Mouse (Mus musculus) limb, embryonic 11.5 days (tissue): ENCODE results near the gene Elp4. TPM values are rescaled to one million over a fixed set of nuclear protein-coding genes. Genes with fewer than 3 reads are reported as not detected.

Source experiments
- ATAC-seq: fragments of 200-750 bp; cut with Nextera tagmentation; 2 replicates; pipeline ENCODE4 v1.8.0; 2017; ENCODE audit warnings: low read depth; ENCODE audit not compliant: insufficient number of reproducible peaks, low FRiP score, low TSS enrichment
- DNase-seq: peaks from one replicate; pipeline ENCODE4 v3.0.0-alpha.2; 2015; ENCODE audit warnings: low spot score
- H3K27ac ChIP-seq: fragments of 300-500 bp; sonication (generic); replicated peaks from 2 replicates; pipeline ENCODE4 v1.5.1; 2014; ENCODE audit warnings: low read depth, mild to moderate bottlenecking, low read length
- H3K27me3 ChIP-seq: fragments of 300-500 bp; sonication (generic); 2 replicates; pipeline ENCODE4 v1.6.1; 2014; ENCODE audit warnings: mild to moderate bottlenecking, low read length, mixed read lengths; ENCODE audit not compliant: control insufficient read depth, insufficient read depth
- H3K36me3 ChIP-seq: fragments of 300-500 bp; sonication (generic); 2 replicates; pipeline ENCODE4 v1.6.1; 2014; ENCODE audit warnings: mild to moderate bottlenecking, low read length, moderate library complexity, mixed read lengths; ENCODE audit not compliant: control insufficient read depth, insufficient read depth
- H3K4me1 ChIP-seq: fragments of 300-500 bp; sonication (generic); 2 replicates; pipeline ENCODE4 v1.6.1; 2014; ENCODE audit warnings: low read length, mixed read lengths; ENCODE audit not compliant: control insufficient read depth, insufficient read depth
- H3K4me2 ChIP-seq: fragments of 300-500 bp; sonication (generic); 2 replicates; pipeline ENCODE4 v1.6.1; 2014; ENCODE audit warnings: low read depth, mild to moderate bottlenecking, moderate library complexity; ENCODE audit not compliant: severe bottlenecking
- H3K4me3 ChIP-seq: fragments of 300-500 bp; sonication (generic); 2 replicates; pipeline ENCODE4 v1.5.1; 2014; ENCODE audit warnings: low read depth, low read length
- H3K9ac ChIP-seq: fragments of 300-500 bp; sonication (generic); 2 replicates; pipeline ENCODE4 v1.6.1; 2014; ENCODE audit warnings: mild to moderate bottlenecking, low read length
- H3K9me3 ChIP-seq: fragments of 300-500 bp; sonication (generic); 2 replicates; pipeline ENCODE4 v1.6.1; 2016; ENCODE audit warnings: low read length; ENCODE audit not compliant: control insufficient read depth
- WGBS: fragments of 180-500 bp; shearing (Covaris S2); extraction: QIAGEN DNeasy Blood & Tissue Kit; methylation state at CpG from one replicate; pipeline ENCODE4 v1.1.7; 2014; 5-methylcytosine and 5-hydroxymethylcytosine counted together
- polyA plus RNA-seq: library from polyadenylated mRNA; unstranded; fragments of >200 nt; fragmentation: Nextera tagmentation; extraction: Ambion mirVana; gene quantifications from 2 replicates; pipeline ENCODE4 v1.2.1, GENCODE M21; 2014

Gene Elp4
- polyA plus RNA-seq, 1 experiment from 2014 or later: 48.4 TPM

GRCm38 (mm10) chr2:105659926-105660873 lies 244.2 kb downstream of the Elp4 start:
- Histone ChIP-seq H3K9me3 (no peaks in the 10 kb centered on the region), H3K27me3 (peaks cover 75% of the 10 kb centered on the region), H3K9ac (no peak overlapping the region), H3K36me3 (no peaks in the 10 kb centered on the region), H3K4me1 (0 out of 2 replicates have a peak, but pooled peaks cover 3% of the 10 kb centered on the region), H3K27ac (no peak overlapping the region), H3K4me3 (no peak overlapping the region), H3K4me2 (no peak overlapping the region)
- WGBS: under 1% methylated on average over 41 of the region's 41 CpGs
- DNase-seq (peak; percentile 62), ATAC-seq (peak; percentile 42)

DNA sequence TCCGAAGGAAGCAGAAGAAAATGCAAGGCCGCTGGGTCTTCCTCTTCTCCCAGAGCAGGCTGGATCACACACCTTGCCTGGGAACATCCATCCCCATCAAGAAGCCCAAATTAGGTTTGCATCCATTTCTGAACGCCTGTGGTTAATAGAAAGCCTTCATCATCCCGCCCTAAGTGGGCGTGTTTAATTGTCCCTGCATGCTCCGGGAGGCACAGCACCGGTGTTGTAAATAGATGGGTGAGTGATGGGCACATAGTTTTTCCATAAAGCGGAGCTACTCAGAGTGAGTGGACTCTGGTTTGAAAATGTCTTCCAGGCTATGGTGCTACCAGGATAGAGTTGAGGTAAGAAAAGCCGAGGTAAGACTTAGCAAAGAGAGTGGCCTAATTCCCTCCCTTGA lies 245.0 kb downstream of the Elp4 start:
- Histone ChIP-seq H3K27me3 (peaks cover 67% of the 10 kb centered on the region), H3K9me3 (no peaks in the 10 kb centered on the region), H3K9ac (no peak overlapping the region), H3K36me3 (no peaks in the 10 kb centered on the region), H3K4me3 (no peak overlapping the region), H3K4me2 (no peak overlapping the region), H3K27ac (no peak overlapping the region), H3K4me1 (0 out of 2 replicates have a peak, but pooled peaks cover 3% of the 10 kb centered on the region)
- ATAC-seq: no peak
- WGBS: 3% methylated on average over 9 of the region's 9 CpGs
- DNase-seq: no peak

DNA sequence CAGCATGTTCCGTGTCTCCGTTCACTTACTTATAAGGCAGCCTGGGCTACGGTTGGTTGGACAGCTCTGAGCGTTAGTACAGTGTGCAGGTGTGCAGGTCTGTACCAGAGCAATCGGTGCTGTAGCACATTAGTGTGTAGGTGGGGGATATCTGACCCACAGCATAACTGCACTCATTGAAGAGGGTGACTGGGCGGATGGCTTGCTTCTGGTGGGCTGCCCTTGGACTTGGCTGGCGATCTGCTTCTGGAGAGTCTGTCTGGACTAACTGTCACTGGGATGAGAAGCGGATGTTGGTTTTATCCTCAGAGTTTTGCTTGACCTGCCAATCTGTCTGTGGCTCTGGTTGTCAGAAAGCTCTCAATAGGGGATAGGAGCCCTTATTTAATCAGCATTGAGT lies 247.9 kb downstream of the Elp4 start:
- no peak for DNase-seq
- WGBS: 80% methylated on average over 8 of the region's 8 CpGs

More for the DNA sequence above, 247.9 kb downstream of the Elp4 start:
- Histone ChIP-seq H3K36me3 (no peaks in the 10 kb centered on the region), H3K9ac (no peak overlapping the region), H3K27ac (no peak overlapping the region), H3K4me2 (no peak overlapping the region), H3K4me3 (no peak overlapping the region), H3K27me3 (peaks cover 41% of the 10 kb centered on the region), H3K4me1 (0 out of 2 replicates have a peak, but pooled peaks cover 3% of the 10 kb centered on the region), H3K9me3 (no peaks in the 10 kb centered on the region)
- no peak for ATAC-seq

Other genes starting within 250 kb of the Elp4 start
- gene Pax6, start 235.7 kb downstream of the Elp4 start, polyA plus RNA-seq: 0.11 and 0.23 TPM in 2 replicates
- gene Immp1l, start 74 bp upstream of the Elp4 start, polyA plus RNA-seq: 131 and 142 TPM in 2 replicates
- gene Dnajc24, start 99.0 kb upstream of the Elp4 start, polyA plus RNA-seq: 41.0 and 41.2 TPM in 2 replicates